Mouse (Mus musculus): Measurements from ENCODE around the gene Hrh3.

Hrh3 gene

DNA sequence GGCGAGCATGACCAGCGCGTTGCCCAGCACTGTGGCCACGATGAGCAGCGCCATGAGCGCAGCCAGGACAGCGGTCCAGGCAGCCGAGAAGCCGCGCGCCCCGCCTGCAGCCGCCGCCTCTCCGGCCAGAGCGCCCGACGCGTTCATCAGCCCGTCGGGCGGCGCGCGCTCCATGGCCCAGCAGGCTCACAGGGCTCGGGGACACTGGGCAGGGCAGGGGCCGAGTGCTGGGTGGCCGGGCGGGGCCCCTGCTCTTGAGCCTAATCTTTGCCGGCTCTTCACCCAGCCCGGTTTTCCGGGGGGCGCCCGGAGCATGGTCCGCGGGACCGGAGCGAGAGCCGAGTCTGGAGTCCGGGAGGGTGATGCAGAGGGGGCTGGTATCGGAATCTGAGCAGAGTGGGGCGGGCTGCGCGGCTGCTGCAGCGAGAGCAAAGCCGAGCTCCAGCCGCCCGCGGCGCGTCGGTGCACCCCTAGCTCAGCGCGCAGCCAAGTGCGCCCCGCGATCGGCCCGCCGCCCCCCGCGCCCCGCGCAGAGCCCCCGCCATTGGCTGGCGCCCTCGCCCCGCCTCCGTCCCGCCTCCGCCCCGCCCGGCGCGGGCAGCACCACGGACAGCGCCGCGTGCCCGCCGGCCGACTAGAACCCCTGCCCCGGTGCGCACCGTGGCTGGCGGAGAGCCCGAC is at the start of gene Hrh3:
Gene Hrh3 (minus strand): TSS at position 511 of the 681 bp plus-strand sequence.
- peak; percentile 73 to 80 for DNase-seq

DNA sequence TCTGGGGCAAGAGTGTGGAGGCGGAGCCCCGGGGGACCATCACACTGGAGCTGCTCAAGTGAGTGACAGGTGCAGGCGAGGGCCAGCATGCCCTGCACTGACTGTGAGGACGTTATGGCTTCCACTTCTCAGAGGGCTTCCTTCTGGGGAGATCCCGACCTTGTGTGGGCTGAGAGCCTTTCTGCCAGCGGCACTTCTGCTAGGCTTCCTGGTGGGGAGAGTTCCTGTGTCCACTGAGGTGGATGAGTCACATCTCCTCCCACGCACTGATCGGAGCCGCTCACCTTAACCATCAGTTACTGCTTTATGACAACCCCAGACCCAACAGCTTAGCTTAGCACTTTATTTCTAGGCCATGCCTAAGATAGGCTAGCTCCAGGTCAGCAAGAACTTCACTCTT is 44.3 kb upstream of the Hrh3 start:
- DNase-seq = no peak

DNA sequence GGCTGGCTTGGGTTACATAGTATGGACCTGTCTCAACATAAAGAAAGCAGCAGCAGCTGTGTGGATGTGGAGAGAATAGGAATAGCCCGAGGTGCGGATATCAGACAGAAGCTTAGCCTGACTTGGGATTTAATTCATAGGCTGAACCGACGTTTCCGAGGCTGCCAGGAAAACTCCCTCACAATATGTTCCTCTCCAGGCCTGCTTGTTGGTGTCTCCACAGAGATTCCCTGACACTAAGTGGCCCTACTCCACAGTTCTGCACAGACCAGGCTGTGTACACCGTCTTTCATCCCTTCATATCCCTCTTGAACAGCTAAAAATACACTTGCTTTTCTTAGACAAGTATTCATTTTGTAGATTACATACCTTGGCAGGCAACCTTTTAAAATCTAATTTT is 43.1 kb upstream of the Hrh3 start:
- DNase-seq = no peak

DNA sequence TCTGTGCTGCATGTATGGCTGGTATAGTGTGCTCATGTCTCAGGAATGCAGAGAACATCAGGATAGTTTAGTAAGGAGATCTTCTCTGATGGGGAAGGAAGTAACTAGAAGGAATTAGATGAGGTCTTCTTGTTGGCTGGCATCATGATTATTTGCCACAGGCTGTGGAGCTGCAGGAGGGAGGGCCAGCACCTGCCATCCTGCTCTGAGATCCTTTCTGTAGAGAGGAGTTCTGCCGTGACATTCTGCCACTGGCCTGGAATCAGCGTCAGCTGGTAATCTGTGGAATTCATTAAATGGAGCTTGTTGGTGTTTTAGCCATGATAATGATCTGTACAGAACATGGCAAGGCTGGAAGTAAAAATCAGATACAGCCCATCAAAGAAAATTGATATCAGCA is 41.8 kb upstream of the Hrh3 start:
- no peak for DNase-seq

DNA sequence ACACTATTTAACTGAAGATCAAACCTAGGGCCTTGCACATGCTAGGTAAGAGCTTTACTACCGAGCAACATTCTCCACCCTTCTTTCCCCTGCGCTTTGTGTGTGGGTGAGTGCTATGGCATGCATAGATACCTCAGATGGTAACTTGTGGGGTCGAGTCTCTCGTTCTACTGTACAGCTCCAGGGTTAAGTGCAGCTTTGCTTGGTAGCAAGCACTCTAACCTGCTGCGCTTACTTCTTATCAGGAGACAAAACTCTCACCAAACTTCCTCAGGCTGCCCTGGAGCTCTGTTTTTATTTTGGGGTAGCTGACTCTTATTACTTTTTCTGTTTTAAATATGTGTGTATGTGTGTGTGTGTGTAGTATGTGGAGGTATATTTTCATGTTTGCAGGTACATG is 31.1 kb upstream of the Hrh3 start:
- DNase-seq = no peak

DNA sequence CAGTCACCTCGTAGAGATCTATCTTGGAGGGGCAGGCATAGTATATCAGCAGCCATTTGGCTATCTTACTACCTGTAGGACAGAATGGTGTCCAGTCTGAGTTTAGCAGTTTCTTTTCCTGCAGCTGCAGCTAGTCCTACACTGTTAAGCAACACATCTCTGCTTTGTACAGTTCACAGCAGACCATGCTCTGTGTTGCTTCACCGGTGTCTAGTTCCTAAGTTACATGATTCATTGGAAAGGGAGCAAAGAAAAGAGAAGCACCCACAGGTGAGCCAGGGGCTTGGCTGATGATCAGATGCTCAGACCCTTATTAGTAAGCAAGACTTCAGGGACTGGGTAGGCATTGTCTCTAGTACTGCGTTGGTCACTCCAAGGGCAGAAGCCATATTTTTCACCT is 29.6 kb upstream of the Hrh3 start:
- DNase-seq = no peak

DNA sequence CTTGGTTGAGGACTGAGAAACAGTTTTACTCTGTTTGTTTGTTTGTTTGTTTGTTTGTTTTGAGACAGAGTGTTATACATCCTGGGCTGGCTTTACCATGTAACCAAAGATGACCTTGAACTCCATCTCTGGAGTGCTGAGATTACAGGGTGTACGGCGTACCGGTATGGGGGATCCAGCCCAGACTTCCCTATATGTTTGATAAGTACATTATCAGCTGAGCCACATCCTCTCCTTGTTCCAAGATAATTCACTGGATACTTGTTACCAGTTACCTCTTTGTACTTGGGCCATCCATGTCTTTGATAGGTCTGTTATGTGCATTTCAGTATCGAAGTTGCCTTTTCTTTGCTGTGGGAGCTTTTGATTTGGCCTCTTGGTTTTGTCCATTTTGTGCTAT is 28.9 kb upstream of the Hrh3 start:
- DNase-seq = no peak

DNA sequence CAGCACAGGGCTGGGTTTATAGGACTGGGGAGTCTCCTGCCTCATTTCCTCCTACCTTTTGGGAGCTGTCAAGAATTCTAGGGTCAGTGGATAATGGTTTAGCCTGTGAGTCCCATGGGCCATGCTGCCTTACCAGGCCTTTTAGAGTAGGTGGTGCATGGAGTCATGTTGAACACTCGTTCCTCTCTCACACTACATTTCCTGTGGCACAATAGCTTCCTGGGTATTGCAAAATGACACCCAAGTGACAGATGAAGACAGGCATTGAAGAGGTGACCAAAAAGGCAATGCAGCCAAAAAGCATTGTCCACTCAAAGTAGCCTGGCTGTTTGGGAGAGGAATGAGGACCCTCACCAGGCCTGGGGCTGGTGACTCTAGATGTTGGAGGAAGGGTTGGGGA is 23.4 kb upstream of the Hrh3 start:
- DNase-seq = no peak

DNA sequence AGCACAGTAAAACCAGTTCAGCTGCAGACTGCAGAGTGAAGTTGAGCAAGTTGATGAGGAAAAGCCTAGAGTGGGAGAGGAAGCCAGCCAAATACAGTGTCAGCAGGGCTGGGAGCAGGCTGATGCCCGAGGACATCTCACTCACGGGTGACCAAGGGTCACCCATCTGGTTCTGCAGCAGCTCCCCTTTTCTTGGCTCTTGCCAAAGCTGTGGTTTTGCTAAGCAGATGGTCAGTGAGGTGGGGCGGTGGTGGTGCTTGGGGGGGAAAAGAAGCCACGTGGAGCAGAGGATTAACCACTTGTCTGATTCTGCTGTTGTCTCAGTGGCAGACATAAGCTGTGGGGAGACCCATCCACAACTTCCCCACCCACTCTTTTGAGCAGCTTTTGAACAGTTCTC is 21.9 kb upstream of the Hrh3 start:
- peak; percentile 37 to 64 for DNase-seq

DNA sequence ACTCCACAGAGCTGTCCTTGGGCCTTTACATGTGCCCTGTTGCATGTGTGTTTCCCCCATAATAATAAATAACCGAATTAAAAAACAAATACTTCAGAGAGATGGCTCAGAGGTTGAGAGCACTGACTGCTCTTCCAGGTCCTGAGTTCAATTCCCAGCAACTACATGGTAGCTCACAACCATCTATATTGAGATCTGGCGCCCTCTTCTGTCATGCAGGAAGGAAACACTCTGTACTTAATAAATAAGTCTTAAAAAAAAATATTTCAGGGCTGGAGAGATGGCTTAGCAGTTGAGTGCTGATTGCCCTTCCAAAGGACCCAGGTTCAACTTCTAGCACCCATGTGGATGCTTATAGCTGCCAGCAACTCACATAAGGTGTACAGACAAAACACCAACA is 19.9 kb upstream of the Hrh3 start:
- DNase-seq = no peak

DNA sequence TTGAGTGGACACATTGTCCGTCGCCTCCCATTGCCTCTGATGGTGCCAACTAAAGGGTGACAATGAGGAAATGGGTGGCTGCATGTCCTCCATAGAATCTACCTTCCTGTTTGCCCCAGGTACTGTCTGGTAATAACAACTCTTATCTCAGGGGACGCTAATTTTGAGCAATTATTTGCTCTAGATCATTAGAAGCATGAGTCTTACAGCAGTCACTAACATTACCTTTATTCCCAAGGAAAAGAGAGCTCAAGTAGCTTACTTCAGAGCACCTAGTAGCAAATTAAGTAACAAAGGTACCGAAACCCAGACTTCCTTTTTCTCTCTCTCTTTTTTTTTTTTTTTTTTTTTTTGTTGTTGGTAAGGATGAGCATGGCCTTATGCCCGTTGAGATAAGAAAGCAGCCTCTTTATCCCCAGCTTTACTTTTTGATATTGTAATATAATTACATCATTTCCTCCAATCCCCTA is 16.0 kb upstream of the Hrh3 start:
- DNase-seq = no peak

DNA sequence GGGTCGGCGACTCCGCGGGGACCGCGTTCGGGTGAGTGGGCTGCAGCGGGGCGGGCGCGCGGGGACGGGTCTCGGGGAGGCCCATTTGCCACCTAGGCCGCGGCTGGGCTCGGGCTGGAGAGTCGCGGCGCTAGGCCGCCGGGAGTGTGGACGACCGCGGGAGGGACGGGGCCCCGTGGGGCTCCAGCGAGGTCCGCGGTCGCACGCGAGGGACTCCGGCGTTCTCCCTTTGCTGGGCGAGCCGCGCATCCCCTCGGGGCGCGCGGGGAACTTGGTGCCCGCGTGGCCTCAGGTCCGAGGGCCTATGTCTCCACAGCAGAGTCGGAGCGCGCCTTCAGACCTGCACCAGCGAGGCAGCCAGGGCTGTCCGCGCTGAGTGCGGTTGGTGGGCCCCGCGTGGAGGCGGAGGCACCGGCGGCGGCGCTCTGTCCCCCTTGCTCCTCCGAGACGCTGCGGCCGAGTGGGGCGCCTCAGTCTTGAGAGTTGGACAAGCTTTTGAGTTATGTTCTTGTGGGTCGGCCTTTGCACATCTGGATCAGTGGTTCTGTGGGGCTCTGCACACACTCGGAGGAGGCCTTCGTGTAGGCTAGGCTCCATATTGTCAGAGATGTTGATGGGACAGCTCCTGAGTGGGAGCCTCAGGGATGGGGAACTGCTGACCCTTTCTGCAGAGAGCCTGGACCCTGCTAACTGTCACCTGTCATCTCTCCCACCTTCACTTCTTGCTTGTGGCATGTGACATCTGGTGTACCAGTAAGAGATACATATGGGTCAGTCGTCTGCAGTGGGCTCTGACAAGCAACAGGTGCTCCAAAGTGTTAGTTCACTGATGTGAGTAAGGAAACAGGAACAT is 15.4 kb upstream of the Hrh3 start:
- DNase-seq = peak in 1 of 2 experiments; percentile 33

DNA sequence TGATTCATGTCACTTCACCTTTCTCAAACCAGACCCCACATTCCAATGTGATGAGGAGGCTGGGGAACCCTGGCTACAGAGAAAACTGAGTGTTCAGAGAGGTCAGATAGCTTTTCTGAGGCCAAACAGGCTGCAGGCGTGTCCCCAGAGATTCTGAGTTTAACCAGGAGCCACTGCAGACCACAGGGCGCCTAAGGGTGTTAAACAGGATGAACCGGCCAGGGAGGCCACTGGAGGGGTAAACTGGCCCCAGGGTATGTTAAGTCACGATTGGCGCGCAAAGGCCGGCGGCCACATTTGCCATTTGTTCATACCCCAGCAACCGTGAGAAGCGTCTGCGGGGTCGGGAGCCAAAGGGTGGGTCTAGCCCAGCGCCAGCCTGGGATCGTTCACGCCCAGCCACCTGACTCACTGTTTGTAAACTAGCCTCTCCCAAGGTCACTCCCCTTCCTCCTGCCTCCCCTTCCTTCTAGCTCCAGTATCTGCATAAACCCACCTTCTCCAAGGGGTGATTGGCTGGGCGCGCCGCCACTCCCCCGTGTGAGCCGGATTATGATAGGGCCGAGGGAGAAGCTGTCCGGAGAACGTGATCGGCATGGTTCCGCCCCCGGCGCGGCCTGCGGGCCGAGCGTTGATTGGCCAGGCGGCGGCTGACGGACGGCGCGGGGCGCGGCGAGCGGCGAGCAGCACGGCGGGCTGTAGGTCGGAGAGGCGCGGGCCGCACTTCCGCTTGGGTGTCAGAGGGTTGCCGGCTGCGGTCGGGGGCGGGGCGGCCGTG is 14.6 kb upstream of the Hrh3 start, which contains the start of gene Osbpl2:
Gene Osbpl2 (plus strand): TSS at position 646 of the 778 bp plus-strand sequence.
- peak; percentile 100 for DNase-seq

DNA sequence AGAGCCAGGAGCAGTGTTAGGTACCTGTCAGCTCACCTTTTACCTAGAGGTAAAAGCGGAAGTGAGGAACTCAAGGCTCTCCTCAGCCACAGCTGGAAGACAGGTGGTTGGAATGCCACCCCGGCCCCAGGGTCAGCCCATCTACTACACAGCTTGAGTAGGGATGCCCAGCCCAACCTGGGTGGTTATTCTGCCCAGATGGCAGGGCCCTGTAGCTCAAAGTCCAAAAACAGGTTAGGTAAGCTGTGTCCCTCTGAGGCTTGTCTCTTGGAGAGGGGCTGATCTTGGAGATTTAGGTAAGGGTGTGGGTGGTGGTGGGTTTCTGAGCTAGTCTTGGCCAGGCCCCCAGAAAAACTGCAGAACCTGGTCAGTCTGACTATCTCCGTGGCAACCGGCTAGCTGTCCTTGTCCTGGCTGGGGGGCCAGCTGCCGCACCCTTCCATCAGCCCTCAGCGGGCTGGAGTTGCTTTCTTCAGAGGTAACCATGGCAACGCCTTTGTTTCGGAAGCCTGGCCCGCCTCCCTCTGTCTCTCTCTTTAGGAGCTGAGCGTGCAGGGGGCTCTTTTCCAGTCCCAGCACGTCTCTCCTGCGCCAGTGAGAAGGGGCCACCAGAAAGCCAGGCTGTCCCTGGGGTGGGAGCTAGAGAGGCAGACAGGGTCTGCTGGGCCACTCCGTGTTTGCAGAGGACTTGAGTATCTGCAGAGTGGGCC is 13.4 kb upstream of the Hrh3 start:
- DNase-seq = peak in 1 of 2 experiments; percentile 45

DNA sequence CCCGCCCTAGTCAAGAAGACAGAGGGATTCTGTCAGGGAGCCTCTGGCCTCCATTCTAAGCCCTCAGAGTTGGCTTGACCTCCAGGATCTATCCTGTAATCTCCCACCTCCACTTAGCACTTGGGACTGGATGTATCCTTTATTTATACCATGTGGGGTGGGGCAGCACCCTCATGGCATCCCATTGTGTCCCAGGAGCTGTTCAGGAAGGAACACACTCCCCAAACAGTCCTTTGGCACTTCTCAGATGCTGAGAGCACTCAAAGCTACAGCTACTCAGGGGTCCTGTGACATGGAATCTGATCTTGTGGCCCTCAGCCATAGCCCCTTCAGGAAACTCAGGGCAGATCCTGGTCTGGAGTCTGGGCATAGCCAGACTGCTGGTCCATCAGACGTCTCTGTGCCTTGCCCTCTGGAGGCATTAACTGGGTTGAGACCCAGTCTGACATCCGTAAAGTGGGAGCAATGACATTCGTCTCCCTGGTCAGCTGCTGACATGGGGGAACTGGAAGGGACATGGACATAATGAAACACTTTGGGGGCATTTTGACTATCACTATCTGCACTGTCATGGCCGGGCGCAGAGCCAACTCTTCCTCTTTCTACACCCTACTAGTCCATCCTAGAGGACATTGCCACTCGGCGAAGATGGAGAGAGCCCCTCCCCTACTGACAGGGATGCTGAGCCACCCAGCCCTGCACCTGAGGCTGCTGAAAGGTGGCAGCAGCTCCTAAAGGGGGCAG is 12.6 kb upstream of the Hrh3 start:
- DNase-seq = peak; percentile 62 to 79

DNA sequence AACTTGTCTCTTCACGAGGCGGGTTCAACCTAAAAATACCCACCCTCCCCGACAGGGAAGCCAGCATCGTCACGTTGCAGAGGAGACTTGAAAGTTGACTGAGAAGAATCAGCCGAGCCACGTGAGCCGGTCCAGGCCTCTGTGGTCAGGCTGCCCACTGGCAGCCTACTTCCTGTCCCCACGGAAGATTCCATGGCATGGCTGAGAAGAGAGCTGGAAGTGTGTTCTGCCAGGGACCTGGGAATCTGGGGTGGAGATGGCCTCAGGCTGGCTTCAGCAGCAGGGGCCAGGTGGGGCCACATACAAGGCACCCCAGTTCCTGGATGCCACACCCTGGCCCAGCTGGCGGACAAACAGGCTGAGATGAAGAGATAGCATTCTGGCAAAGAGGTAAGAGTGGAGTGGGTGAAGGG is 11.8 kb upstream of the Hrh3 start:
- peak; percentile 61 to 73 for DNase-seq

DNA sequence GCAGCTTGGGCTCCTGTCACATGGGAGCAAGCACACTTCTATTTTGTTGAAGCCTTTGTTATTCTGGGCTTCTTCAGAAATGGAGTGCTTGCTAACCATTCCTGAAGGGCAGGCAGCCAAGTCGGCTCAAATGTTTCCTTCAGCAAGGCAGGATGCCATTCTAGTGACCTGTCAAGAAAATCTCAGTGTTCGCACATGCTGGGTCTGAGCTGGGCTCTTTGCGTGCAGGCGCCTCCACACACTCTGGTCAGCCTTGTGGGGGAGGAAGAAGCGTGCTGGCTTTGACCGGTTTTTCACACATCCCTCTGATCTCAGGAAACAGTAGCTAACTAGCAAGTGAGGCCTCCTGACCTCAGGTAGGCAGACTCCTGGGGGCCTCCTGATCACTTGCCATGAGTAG is 11.0 kb upstream of the Hrh3 start:
- peak; percentile 89 to 91 for DNase-seq

DNA sequence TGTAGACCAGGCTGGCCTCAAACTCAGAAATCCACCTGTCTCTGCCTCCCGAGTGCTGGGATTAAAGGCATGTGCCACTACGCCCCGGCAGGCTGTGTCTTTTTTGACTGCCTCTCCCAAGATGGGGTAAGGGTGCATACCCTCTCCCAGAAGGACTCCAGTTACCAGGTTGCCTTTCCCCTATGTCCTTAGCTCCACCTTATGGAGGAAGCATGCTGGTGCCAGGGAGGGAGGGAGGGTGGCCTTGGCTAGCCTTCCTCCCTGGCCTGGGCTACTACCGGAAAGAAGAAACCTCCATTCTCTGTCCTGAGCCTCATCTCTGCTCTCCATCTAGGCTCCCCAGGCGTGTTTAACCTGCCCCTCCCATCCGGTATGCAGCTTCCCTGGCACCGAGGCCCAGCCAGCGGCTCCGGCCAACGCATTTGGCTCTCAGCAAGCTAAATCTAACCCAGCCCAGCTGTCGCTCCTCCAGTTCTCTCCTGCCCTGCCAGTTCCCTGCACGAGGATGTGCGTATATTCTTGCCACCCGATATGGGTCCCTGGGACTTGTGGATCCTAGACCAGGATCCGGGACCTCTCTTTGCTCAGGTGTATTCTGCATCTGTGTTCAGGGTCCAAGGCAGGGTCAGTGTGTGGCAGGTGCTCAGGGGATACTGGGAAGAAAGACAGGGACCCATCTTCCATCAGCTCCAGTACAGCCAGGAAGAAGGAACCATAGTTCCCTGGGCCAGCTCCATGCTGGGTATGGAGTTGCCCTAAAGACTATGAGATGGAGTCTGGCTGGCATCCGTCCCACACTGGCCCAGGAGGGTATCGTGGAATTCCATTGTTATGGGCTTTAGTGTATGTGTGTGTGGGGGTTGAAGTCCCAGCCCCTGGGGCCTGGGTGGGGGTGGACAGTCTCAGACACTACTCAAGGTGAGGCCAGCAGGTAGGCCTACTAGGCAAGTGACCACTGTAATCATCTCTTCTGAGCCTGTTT is 9.9 kb upstream of the Hrh3 start:
- DNase-seq = peak; percentile 85 to 91

DNA sequence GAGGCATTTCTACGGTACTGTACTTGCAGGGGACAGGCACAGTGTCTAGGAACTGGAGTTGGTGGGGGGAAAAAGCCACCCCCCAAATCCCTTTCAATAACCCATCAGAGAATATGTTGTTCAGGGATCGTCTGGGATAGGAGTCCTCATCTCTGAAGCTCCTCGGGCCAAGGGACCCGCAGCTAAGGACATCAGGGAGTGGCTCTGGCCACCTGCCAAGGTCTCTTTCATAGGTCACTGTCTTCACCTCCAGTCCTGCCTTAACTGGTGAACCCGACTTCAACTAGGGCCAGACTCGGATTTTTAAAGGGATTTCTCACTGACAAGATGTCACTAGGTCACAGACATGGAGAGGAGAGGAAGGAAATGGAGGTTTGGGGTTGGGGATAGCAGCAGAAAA is 4.0 kb upstream of the Hrh3 start:
- no peak for DNase-seq

DNA sequence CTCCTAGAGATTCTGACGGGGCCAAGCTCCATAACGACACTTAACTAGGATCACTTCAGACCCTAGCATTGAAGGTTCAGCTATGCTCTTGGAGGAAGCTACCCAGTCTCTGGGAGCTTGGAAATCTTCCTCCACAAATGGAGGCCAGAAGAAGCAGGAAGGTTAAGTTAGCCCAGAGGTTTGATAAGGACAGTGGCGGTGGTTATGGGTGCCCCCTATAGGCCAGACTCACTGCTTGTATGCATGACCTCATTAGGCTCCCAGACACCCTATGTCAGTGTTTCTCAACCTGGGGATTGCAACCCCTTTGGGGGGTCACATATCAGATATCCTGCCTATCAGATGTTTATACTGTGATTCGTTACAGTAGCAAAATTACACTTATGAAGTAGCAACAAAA is 2.8 kb upstream of the Hrh3 start:
- no peak for DNase-seq

Data from lung, adult 18-20 months (tissue).